Mouse (Mus musculus): ENCODE data around the gene Smpd3.
A peak's percentile ranks its signal among the peaks of the same experiment; 100 is the strongest.

Gene Smpd3

GRCm38 (mm10) chr8:106292484-106293396, 45.0 kb downstream of the Smpd3 start:
- DNase-seq (ENCODE audit: low read depth), result no peak

GRCm38 (mm10) chr8:106289464-106289863, 48.3 kb downstream of the Smpd3 start:
- no peak for DNase-seq (ENCODE audit: low read depth)

GRCm38 (mm10) chr8:106288732-106289131, 49.1 kb downstream of the Smpd3 start:
- no peak for DNase-seq (ENCODE audit: low read depth)

GRCm38 (mm10) chr8:106287445-106287844, 50.3 kb downstream of the Smpd3 start:
- DNase-seq (ENCODE audit: low read depth), result no peak

- DNase-seq (ENCODE audit: low read depth), result no peak
These were observed 56.9 kb downstream of the Smpd3 start for GRCm38 (mm10) chr8:106280844-106281243.

GRCm38 (mm10) chr8:106280154-106280553, 57.6 kb downstream of the Smpd3 start:
- DNase-seq (ENCODE audit: low read depth), result no peak

GRCm38 (mm10) chr8:106278367-106279042, 59.3 kb downstream of the Smpd3 start:
- DNase-seq (ENCODE audit: low read depth), result no peak

GRCm38 (mm10) chr8:106276709-106277317, 61.0 kb downstream of the Smpd3 start:
- no peak for DNase-seq (ENCODE audit: low read depth)

- DNase-seq (ENCODE audit: low read depth), result no peak
These were observed 64.3 kb downstream of the Smpd3 start for GRCm38 (mm10) chr8:106273468-106273867.

GRCm38 (mm10) chr8:106271378-106271777, 66.4 kb downstream of the Smpd3 start:
- no peak for DNase-seq (ENCODE audit: low read depth)

- no peak for DNase-seq (ENCODE audit: low read depth)
These were observed 67.0 kb downstream of the Smpd3 start for GRCm38 (mm10) chr8:106270804-106271203.

GRCm38 (mm10) chr8:106268710-106269346, 69.0 kb downstream of the Smpd3 start:
- DNase-seq (ENCODE audit: low read depth), result no peak

GRCm38 (mm10) chr8:106265398-106265797, 72.4 kb downstream of the Smpd3 start:
- no peak for DNase-seq (ENCODE audit: low read depth)

GRCm38 (mm10) chr8:106263928-106264327, 73.9 kb downstream of the Smpd3 start:
- no peak for DNase-seq (ENCODE audit: low read depth)

- DNase-seq (ENCODE audit: low read depth), result no peak
These were observed 75.4 kb downstream of the Smpd3 start for GRCm38 (mm10) chr8:106262343-106262742.

- no peak for DNase-seq (ENCODE audit: low read depth)
These were observed 76.9 kb downstream of the Smpd3 start for GRCm38 (mm10) chr8:106260894-106261293.

- DNase-seq (ENCODE audit: low read depth), result no peak
These were observed 78.1 kb downstream of the Smpd3 start for GRCm38 (mm10) chr8:106259579-106260255.

- peak; percentile 17 for DNase-seq (ENCODE audit: low read depth)
These were observed 79.6 kb downstream of the Smpd3 start for GRCm38 (mm10) chr8:106258169-106258568.

- DNase-seq (ENCODE audit: low read depth), result no peak
These were observed 87.6 kb downstream of the Smpd3 start for GRCm38 (mm10) chr8:106250186-106250585.

- no peak for DNase-seq (ENCODE audit: low read depth)
These were observed 100.7 kb downstream of the Smpd3 start for GRCm38 (mm10) chr8:106237106-106237505.

- no peak for DNase-seq (ENCODE audit: low read depth)
These were observed 103.1 kb downstream of the Smpd3 start for GRCm38 (mm10) chr8:106234567-106235261.

Data from naive thymus-derived CD4-positive, alpha-beta T cell, adult 2 months (primary cell).